Mouse (Mus musculus): ENCODE data around the gene 2210011C24Rik.

DNA sequence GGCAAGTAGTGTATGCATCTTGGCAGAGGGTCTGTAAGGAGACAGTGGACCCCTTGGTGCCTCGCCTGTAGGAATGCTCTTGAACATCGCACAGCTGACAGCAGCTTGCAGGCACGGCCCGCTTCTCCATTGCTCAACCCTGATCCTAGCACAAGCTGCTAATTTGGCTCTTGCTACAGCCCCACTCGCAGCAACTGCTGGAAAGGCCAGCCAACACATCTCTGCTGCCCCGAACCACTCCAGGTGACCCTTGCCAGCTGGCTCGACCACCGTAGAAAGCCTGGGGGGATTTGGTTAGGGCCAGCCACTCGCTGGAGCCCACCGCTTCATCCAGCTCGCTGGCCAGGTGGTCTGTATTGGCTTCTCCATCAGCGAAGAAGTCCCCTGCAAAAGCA is 31.0 kb upstream of the 2210011C24Rik start:
- TF ChIP-seq POLR2A (IDR thresholded peaks at IDR 0.05; ENCODE audit: low read depth, low read length) (no peak), CTCF (IDR thresholded peaks at IDR 0.05; ENCODE audit: borderline replicate concordance, insufficient read depth, low read length) (no peak)
